Mouse (Mus musculus) lung, postnatal 0 days (tissue): ENCODE data around the gene Brpf1.

Source experiments
- CTCF ChIP-seq: IDR thresholded peaks from 2 replicates; pipeline ENCODE4 v1.5.1; 2016; ENCODE audit warnings: antibody characterized with exemption, mild to moderate bottlenecking
- EP300 ChIP-seq: IDR thresholded peaks from 2 replicates; pipeline ENCODE4 v1.6.1; 2016; ENCODE audit warnings: antibody characterized with exemption, mild to moderate bottlenecking, control low read depth

GRCm38 (mm10) chr6:113287236-113287635, 19.7 kb upstream of the Brpf1 start:
- TF ChIP-seq CTCF (no peak), EP300 (no peak)
